Mouse (Mus musculus): ENCODE results near the gene Hivep3.

Gene Hivep3

DNA sequence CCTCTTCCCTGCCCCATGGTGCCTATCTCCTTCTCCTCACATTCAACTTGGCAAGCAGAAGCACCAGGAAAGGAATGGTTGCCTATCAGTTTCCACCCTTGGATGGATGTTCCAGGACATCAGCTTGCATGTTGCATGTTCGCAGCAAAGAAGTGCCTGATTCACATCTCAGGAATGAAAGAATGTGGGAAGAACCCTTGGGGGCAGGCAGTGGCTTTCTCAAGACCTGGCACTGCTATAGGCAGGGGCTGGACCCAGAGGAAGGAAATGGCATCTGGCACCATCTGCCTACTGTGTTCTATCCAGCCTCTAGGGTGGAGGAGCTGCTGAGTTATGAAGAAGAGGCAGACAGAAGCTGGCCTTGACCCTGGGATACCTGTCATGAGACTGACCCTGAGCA is 296.4 kb downstream of the Hivep3 start:
- no peak for DNase-seq

DNA sequence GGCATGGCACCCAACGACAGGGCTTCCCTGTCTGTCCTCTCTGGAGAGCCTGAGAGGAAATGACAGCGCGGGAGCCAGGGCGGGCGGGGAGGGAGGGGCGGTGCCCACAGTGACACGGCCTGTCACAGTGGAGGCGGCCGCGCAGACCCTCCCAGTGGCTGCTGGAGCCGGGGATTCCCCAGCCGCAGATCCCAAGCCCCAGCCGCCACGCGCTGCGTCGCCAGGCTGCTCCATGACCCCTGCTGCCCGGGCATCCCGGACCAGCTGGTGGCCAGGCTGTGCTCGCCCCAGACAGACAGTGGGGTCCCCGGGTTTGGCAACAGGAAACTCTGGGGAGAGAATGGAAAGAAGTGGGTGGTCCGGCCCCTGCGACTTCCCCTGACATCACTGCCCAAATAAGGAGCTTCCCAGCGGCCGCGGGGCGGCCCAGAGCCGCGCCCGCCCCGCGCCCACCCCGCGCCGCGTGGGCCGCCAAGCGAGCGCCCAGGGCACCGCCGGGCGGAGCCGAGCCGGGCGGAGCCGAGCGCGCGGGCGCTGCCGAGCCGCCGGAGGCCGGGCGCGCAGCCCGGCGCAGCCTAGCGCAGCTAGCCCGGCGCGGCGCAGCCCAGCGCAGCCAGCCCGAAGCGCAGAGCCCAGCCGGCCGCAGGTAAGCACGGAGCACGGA is 298.9 kb downstream of the Hivep3 start:
- peak; percentile 75 for DNase-seq

DNA sequence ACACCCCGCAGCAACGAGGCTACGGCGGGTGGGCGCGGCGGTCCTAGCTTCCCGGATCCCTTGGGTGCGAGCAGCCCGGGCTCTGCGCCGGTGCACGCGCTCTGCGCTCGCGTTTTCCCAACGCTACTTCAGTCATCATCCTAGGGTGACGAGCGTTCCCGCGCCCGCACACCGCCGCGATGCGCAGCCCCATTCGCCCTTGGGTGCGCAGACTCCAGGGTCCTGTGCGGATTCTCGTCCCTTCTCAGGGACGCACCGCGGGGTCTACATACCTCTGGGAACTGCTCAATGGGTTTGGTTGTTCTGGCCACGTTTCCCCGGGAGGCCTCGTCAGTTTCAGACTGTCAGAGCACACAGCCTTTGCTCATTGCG is 299.4 kb downstream of the Hivep3 start:
- no peak for DNase-seq

DNA sequence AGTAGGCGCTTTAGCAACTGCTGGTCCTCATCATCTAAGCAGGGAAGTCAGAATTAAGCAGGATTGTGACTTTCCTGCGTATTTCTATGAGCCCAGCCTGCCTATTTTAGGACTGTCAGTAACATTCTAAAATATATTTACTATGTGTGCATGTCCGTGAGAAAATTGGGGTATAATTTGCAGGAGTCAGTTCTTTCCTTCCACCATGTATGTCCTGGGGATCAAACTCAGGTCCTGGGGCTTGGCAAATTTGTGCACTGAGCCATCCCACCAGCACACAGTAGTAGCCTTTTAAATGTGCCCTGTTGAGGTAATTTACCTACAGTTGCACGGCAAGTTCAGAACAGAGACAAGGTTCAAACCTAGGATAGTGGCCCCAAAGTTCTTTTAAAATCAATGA is 302.7 kb downstream of the Hivep3 start:
- DNase-seq = no peak

DNA sequence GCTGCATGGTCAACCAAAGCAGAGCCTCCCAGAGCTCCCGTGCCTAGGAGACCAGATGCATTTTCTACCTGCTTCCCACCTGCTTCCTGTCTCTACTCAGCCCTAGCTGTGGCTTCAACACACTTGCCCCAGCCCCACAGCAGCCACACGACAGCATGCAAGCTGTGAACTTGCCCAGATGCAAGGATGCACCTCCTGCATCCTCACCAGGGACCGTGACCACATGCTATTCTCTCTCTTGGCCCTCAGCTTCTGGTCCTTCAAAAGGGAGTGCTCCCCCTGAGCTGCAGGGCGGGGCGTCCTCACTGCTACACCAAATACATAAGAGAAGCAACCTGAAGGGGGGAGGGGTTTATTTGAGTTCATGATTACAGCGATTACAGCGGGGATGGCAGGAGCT is 303.4 kb downstream of the Hivep3 start:
- DNase-seq = no peak

DNA sequence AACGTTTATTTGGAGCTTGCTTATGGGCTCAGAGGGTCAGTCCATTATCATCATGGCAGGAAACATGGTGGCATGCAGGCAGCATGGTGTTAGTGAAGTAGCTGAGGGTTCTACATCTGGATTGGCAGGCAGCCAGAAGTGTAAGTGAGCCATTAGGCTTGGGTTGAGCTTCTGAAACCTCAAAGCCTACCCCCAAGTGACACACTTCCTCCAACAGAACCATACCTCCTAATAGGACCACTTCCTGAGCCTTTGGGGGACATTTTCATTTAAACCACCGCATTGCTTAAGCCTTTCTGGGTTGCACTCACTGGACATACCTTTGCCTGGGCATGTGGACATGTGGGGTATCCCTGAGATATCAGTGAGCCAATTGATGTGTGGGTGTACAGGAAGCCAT is 307.9 kb downstream of the Hivep3 start:
- no peak for DNase-seq

DNA sequence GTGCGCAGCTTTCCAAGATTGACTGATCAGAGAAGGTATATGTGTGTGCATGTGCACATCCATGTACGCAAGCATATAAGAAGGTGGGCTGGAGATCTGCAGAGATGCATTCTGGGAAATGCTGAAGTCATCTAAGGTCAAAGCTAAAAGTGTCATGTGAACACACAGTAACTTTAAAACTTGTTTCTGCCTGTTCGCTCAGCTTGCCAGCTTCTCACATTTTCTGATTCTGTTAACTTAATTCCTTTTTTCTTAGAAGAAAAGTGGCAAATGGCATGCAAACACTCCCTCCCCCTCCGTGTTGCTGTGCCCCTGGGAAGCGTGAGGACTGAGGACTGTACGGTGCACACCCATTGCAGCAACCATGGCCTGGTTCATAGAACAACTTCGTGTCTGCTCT is 308.9 kb downstream of the Hivep3 start:
- no peak for DNase-seq

DNA sequence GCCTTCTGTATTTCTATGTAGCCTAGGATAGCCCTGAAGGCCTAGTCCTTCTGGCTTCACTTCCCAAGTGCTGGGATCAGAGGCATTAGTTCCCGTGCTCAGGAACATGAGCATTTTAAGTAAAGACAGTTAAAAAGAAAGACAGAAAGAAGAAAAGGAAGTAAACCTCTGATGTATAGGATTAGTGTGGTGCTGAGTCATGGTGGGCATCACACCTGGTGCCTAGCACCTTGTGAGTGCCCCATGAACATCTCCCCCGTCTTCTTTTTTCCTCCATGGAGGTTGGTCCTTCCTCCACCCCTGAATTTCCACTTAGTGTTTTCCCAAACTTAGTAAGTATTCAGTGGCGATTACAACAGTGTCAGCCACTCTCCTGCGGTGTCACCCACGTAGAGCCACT is 311.0 kb downstream of the Hivep3 start:
- no peak for DNase-seq

DNA sequence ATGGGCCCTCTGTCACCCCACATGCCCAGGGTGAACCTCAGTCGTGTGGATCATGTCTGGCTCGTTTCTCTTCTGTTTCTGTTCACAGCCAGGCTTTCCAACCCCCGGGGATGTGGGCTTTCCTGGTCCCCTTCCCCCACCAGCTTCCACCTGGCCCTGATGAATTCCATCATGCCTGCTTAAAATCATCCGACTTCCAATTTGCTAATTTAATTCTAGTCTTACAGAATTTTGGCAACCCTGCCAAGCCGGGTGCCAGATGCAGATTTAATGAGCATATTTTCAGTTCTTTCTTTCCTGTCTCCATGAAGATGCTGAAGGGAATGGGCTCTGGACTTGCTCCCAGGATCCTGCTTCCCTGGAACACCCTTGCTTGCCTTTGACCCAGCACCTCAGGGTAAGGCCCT is 311.6 kb downstream of the Hivep3 start:
- DNase-seq = no peak

DNA sequence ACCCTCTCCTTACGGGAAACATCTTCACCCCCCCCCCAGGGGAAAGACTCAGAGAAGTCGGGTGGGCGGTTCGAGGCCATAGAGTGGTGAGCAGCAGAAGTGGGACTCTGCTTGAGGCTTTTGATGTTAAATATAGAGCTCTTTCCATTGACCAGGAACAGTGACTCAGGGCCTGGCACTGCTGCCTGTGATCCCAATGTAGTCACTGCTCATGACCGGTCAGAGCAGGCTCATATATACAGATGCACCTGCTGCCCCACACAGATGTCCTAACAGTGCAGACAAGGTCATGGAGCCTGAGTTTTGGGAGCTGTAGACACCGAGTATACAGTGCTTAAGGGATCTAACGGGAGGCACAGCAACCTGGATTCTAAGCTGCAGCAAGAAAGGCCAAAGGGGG is 312.3 kb downstream of the Hivep3 start:
- no peak for DNase-seq

DNA sequence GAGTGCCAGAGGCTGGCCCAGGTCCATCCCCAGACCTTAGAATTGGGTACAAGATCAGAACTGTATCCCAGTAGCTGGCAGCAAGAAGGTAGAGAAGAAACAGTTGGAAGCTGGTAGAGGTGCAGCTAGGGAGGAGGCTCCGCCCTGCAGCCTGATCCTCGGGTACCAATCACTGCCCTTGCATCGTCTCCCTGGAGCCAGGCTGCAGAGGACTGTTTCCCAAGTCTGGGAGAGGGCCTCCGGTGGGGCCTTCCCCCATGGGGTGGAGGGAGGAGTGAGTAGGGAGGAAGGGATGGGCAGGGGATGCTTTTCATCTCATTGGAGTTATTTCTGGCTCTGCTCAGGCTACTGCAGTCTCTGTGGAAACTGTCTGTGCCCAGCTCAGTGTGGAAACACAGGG is 313.5 kb downstream of the Hivep3 start:
- DNase-seq = no peak

DNA sequence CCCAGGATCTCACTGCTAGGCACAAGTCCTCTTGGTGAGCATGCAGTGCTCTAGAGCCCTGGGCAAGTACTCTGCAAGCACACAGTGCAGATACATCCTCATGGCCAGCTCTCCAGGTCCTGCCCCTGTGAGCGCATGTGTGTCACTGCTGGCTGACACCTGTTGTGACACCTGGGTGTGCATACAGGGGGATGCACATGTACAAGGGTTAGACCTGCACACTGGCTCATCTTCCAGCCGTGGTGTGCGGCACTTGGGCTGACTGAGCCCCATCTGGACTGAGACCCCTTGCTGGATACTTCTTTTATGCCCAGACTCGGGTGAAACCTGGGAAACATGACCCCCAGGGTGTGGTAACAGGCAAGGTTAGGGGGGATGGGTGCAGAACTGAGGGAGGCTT is 314.7 kb downstream of the Hivep3 start:
- DNase-seq = no peak

DNA sequence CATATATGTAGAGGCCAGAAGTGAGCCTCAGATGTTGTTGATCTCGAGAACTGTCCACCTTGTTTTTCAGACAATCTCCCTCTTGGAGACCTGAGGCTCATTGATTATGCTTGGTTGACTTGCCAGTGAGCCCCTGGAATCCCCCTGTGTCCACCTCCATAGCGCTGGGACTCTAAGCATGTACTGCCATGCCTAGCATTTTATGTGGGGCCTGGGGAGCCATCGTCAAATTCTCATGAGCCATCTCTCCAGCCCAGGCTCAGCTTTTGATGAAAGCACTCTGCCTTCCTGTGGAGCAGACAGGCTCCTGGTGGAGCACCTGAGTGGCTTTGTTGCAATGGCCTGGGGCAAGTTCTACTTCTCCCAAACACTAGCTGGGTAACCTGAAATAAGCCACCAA is 316.3 kb downstream of the Hivep3 start:
- DNase-seq = no peak

DNA sequence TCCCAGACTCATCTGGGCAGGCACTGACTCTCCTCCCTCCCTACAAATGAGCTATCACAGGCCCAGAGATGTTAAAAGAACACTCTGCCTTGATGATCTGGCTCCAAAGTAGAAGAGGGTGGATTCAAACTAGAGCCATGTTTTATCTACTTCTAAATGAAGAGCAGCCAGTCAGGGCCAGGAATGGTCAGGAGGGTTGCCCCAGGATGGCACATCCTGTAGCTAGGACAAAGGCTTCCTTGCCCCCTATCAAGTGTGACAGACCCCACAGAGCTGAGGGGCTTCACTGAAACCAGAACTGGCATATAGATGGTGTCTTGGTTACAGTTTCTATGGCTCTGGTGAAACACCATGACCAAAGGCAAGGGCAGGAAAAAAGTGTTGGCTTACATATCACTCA is 318.9 kb downstream of the Hivep3 start:
- no peak for DNase-seq

DNA sequence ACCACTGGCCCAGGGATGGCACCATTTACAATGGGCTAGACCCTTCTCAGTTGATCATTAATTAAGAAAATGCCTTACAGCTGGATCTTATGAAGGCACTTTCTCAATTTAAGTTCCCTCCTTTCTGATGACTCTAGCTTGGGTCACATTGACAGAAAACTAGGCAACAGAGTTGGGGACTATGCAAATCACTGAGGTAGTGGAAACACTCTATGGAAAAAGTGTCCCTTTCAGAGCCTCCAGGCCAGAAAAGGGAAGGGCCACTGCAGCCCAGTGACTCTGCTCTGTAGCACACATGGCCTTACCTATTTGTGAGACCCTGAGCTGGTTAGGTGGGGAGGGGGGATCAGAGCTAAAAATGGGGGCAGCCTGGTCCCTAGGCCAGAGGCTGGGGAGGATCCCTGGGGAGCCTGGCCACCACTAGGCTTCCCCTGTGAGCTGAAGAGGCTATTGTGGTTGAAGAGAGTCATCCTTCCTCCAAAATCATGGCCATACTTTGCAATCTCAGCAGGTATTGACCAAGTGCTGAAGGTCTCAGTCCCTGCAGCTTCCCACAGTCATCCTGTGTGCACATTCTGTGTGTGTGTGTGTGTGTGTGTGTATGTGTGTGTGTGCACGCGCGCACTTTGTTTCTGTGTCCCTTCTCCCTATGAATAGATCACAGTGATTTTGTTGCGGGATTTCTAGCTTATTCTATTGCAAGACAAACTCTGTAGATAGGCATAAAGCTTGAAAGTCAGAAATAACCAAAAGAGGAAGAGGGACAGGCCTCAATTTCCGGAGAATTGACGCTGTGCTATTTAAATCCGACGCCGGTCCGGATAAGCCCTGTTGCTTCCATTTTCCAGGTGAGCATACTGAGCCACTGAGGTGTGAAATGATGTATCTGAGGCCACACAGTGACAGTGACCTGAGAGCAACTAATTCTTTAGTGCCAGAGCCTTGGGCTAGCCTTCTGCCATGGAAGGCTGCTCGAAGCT is 319.7 kb downstream of the Hivep3 start:
- DNase-seq = peak; percentile 24

DNA sequence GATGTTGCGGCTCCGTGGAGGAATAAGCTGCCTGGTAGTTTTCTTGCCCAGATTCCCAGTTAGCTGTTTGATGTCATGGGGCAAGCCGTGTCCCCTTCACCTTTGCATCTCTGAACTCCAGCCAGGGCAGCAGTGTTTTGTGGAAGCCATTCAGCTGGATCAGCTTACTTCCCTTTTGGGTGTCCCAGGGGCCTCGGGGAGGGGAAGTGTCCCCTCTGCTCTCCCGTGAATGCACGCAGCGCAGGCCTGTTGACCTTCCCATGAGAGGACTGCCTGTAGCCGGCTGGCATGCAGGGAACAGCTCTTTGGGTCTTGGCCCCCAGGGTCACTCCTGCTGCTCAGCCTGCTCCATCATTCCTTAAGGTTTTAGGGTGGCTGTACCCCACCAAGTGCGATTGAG is 320.6 kb downstream of the Hivep3 start:
- DNase-seq = peak; percentile 59

DNA sequence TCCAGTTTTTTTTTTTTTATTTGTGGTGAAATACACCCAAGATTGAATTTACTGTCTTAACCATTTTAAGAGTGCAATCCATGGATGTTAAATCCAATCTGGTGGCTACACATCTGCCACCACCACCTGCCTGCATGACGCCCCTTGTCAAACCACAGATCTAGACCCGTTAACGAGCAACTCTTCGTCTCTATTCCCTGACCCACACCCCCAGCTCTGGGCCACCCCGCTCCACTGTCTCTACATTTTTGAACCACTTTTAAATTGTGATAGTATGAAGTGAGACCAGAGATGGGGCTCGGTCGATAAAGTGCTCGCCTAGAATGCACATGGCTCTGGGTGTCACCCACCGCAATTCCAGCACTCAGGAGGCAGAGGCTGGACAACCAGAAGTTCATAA is 322.9 kb downstream of the Hivep3 start:
- no peak for DNase-seq

DNA sequence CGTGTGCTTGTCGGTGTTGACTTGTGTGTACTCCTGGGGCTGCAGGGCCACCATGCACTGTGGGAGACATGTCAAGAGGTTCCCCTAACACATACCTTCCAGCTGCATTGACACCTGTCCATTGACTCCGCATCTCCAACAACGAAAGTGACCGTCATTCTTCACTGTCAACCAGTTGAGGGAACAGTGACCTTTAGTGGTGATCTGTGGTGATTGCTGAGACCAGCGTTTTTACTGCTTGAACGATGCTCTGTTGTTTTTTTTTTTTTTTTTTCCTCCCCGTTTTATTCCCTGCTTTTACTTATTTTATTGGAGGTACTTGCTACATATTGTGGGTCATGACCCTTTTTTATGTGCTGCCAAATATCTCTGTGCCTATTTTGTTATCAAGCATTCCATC is 323.9 kb downstream of the Hivep3 start:
- DNase-seq = no peak

DNA sequence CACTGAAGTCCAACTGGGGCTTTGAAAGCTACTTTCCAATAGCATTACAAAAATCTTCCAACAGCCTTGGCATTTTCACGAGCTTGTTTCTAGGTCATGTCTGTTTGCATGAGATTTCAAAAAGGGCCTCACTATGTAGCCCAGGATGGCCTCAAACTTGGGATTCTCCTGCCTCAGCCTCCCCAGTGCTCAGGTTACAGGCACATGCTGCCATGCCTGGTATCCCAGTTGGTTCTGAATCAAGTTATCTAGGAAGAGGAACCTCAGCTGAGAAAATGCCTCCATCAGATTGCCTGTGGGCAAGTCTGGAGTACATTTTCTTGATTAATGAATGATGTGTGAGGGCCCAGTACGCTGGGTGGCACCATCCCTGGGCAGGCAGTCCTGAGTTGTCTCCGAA is 324.6 kb downstream of the Hivep3 start:
- DNase-seq = no peak

DNA sequence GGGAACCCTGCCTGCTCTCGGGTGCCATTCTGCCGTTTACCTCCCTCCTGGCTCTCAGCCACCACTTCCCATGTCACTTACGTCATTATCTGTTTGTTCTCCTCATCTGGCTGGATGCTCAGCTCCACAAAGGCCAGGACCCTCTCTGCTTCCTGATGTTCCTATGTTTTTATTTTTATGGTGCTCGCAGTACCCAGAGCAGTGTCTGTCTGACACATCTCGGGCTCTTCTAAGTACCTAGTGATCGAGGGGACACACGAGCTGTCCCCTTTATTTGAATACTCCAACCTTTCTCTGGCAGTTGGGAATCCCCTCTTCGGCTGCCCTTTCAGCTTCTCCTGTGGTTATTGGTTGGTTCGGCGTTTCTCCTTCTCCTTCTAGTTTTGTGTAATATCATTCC is 325.2 kb downstream of the Hivep3 start:
- peak; percentile 11 for DNase-seq

DNA sequence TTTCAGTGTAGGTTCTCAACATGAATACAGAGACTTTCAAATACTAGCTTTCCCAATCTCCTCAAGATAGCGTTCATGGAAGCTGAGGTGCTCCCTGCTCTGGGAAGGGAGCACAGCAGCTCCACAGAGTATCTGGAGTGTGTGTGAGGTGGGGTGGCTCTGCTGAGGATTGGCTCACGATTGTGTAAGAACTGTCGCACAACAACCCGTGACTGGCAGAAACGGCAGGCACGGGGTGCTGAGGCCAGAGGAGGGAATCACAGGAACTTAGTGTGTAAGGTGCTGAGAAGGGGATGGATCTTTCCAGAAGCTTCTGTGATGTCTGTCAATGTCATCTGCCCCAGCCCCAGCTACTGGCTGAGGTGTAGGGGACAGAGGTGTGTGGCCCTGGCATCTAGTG is 328.1 kb downstream of the Hivep3 start:
- peak; percentile 21 for DNase-seq

DNA sequence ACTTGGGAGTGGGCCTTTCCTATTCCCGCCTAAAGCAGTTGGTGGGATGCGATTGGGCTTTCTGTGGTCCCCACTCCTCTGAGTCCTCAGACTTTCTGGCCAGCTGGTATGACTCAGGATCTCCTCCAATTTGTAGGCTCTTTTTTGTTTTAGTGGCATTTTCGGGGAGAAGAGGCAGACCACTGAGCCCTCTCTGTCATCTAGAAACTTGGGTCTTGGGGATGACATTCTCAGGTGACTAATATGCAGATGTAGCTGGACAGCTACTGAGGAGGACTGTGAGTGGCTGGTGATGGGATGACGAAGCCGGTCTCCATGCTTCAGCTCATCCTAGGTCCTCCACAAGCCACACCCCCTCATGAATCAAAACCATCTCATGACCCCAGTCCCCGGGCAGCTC is 328.6 kb downstream of the Hivep3 start:
- DNase-seq = no peak

DNA sequence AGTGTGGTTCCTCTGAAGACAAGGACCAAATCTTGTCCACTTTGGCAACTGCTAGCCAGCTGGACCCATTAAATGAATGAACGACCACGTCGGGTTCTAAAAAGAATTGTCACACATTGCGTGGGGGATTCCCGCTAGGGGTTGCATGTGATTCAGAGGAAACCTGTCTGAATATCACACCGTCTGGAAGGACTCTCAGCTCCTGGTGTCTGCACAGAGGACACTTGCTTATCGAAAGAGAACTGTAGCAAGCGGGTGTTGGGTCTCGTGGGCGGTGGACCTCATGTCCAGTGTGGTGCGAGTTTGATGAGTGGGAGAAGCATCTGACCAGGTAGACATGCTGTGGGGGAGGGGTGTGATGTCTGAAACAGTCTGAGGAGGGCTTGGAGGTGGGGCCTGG is 329.2 kb downstream of the Hivep3 start:
- no peak for DNase-seq

DNA sequence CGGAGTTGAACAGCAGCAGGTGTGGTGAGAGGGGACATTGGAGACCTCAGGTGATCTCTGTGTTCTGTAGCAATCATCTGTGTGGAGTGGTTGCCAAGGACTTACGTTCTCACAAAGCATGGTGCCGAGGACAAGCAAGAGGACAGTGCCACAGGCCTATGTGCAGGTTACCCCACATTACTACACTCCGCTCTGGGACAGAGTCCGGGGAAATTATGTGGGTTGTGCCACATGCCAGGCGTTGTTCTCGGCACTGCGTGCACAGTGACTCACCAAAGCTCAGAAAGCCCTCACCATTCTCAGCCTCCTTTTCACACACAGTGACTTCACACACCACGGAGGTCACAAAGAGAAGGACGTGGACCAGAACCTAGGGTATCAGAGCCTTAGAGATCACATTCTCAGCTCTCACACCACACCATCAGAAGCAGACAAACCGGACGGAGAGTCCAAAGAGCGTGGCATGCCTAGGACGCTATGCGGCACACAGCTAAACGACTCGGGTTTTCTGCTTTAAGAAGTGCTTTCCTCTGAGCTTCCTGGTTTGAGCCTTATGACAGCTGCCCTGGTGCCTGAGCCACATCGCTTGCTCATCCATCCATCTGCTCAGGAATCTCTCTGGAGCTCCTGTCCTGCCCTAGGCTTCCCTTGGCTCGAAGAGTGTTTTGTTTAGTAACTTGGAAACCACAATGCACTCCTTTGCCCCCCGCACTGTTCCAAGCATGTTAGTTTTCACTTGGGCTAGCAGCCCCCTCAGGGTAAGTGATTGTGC is 330.0 kb downstream of the Hivep3 start:
- DNase-seq = no peak
